Mouse (Mus musculus) CH12F3 (cell line): ENCODE measurements at regions not wholly inside any gene's neighbourhood (a gene's known extent, or its start where the extent isn't known, plus 50 kb on each side); places are given as distances from the start of the nearest gene placed in this dataset.

Experiments used
- in situ Hi-C: fragments of 300-500 bp; cut with MboI; formaldehyde crosslinking; loops from 2 replicates; pipeline ENCODE4 v1.14.3; 2020; ENCODE audit warnings: low sequenced_read_pairs

- in situ Hi-C loops = no loop called here
Measured at GRCm38 (mm10) chr13:107880551-107880950, 163.7 kb upstream of the Smim15 start.

- in situ Hi-C loops = no loop called here
Measured at GRCm38 (mm10) chr13:107879535-107879934, 164.7 kb upstream of the Smim15 start.

DNA sequence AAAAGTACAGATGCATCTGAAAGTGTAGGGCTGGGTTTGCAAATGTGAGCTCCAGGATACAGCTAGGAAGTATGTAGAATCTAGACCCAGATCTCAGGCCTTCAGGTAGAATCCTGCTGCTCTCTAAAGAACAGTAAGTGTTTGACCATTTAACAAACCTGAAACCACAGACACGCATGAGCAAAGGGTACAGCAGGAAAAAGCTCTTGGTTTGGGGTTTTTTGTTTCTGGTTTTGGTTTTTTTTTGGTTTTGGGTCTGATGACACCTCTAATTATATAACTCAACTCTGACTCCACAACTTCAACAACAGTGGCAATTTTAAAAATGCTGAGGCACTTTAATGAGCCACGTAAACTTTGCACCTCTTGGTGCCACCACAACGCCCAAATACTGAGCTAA is 165.3 kb upstream of the Smim15 start:
- in situ Hi-C loops = no loop called here

DNA sequence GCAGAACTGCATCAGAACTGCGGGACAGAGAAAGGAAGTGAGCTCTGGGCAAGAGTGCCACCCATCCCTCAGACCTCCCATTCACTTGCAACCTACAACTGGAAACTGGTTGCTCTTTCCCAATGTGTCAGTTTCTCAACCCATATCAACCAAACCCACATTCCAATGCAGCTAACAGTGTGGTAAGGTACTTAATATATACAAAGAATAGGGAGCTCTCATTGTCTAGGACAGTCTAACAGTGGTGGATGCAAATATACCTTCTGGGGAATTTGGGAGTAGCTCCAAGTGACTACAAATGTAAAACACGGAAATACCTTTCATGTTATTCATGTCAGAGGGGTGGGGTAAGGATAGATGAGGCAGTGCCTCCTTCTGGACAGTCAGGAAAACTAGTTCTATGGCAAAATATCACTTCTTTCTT is 171.0 kb upstream of the Smim15 start:
- in situ Hi-C loops = no loop called here

DNA sequence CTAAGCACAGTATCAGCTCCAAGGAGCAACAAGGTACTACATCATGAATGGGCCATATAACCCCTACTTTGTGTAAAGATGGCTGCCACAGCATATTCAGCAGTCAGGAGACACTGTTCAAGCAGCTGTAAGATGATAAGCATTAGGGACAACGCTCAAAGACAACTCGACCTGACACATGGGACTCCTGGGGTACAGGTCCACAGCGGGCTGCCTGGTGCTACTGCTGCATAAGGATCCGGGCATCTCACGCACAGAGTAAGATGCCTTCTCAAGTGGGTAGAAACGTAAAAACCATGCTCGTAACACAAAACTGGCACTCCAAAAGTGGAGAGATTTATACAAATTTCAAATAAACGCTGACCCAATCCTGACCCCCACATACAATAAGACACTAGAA is 171.7 kb upstream of the Smim15 start:
- in situ Hi-C loops = no loop called here

- in situ Hi-C loops = no loop called here
Measured at GRCm38 (mm10) chr13:107872137-107872536, 172.1 kb upstream of the Smim15 start.

GRCm38 (mm10) chr13:107868906-107869305 is 175.3 kb upstream of the Smim15 start:
- in situ Hi-C loops = no loop called here

DNA sequence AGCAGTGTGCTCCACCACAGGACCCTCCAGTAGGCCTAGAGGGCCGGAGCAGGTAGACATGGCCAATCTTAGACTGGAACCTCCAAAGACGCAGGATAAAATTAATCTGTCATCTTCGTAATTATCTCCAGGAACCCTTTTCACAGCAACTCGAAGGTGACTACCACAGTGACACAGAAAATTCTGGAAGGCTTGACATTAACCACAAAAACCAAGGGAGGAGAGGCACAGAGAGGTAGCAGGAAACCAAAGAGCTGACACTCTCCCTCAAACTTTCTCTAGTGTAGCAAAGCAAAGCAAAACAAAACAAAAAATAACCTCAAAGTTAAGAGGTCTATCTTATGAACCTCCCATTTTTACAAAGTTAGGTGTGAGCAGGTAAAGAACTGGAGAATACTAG is 177.4 kb upstream of the Smim15 start:
- in situ Hi-C loops = no loop called here

DNA sequence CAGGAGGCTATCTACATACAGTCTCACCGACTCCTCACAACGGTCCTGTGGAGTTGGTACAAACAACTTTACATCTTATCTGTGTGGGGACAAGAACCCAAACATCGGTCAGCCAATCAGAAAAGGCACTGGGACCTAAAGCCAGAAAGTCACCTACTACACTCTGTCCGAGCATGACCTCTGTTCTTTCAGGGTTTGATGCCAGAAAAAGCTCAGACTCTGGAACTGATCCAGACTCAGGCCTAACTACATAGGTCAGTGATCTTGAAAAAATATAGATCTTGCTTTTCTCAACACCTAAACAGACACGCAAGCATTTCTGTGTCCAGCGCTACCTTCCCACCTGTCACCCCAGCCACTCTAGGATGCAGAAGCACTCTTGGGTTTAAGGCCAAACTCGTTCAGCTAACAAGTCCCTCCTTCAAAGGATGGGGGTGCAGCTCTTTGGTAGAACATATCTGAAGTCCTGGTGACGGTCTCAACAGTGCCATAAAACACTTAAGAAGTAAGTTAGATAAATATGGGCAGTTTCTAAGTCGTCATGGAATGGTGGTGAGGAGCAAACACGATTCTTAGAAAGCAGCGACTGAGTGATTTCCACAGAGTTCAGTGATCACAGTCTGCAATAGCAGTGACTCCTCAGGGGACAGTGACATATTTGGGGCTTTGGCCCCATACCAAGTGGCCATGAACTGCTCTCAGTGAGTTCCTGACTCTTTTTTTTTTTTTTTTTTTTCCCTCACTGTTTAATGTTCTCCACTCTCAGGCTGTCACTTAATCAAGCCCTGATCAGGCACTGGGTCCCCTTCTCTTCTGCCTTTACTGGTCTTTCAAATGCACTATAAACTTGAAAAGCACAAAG is 181.2 kb upstream of the Smim15 start:
- in situ Hi-C loops = no loop called here

GRCm38 (mm10) chr13:107861384-107862134 is 182.7 kb upstream of the Smim15 start:
- in situ Hi-C loops = no loop called here

- in situ Hi-C loops = no loop called here
Measured at GRCm38 (mm10) chr13:107857043-107857755, 187.0 kb upstream of the Smim15 start.

GRCm38 (mm10) chr13:107850907-107851560 is 193.2 kb upstream of the Smim15 start:
- in situ Hi-C loops = no loop called here

DNA sequence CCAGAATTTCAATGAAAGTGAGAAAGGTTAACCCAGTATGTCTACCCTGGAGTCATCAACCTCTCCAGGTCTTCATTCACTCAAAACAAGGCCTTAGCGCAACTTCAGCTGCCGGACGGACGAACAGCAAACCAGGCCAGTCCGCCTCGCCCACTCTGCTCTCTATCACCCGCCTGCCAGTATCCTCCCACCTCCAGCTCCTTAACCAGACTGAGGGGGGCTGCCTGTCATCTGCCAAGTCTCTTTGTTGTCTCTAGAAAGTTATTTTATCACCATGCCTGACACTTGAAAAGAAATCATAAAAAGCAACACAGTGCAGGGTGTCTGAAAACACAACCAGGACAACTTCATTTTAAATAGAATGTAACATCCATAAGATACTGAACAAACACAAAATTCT is 195.4 kb upstream of the Smim15 start:
- in situ Hi-C loops = no loop called here

- in situ Hi-C loops = no loop called here
Measured at GRCm38 (mm10) chr13:107847179-107848012, 196.8 kb upstream of the Smim15 start.

GRCm38 (mm10) chr13:107846621-107847178 is 197.5 kb upstream of the Smim15 start:
- in situ Hi-C loops = no loop called here

DNA sequence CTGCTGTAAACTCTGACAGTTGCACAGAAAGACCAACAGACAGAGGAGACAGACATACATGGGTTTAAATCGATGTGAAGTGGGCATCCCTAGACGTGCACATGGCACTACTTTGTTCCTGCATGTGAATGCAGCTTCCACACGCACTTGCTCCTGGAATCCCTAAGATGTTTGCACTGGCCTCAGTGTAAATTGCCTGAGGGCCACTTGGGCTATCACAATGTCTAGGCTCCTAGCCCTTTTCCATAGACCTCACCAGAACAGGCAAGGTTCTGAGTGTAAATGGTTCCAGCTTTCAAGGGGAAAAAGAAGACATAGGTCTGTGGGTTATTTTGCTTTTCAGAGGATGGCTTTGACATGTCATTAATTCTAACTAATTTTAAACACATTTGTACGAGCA is 198.4 kb upstream of the Smim15 start:
- in situ Hi-C loops = no loop called here

DNA sequence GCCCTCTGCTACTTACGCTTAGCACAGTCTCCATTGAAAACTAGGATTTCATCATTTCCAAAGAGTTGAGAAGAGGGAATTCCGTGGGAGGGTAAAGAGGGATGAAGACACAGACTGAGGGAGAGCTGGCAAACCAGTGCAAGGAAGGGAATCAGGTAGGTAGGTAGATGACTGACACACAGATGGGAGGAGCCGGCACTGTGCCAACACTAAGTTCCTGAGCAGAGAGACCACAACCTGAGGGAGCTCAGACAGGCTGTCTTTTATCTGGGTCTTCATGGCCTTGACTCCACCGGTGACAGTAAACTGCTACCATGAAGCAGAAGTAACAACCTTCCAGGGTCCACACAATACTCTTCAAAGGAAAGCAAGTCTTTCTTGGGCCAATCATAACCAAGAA is 200.2 kb upstream of the Smim15 start:
- in situ Hi-C loops = no loop called here

GRCm38 (mm10) chr13:107838126-107838715 is 206.0 kb upstream of the Smim15 start:
- in situ Hi-C loops = no loop called here

GRCm38 (mm10) chr13:107837206-107837952 is 206.9 kb upstream of the Smim15 start:
- in situ Hi-C loops = no loop called here
